Mouse (Mus musculus) cerebellum, adult 11-12 months (tissue): ENCODE measurements around the gene Gxylt2.

Source experiments
- DNase-seq: peaks from one replicate; pipeline ENCODE4 v3.0.0; 2022

The Gxylt2 gene

GRCm38 (mm10) chr6:100716817-100717216 is 12.3 kb downstream of the Gxylt2 start:
- DNase-seq, result no peak

DNA sequence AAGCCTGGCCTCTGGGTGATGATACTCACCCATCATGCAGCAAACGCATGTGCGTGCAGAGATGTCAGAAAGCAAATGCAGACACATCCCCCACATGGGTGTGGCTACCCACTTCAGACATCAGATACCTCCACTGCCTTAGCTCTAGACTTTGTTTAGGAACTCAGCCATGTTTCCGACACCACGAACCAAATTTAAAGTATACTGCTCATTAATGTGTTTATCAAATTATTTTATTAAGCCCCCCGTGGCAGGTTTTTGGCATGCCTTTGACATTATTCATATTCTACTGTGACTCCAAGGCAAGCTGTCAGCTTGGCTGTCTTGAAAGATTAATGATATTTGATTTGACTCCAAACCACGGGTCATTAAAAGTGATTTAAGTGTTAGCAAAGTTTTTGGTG is 15.6 kb downstream of the Gxylt2 start:
- DNase-seq, result no peak

- no peak for DNase-seq
Measured at GRCm38 (mm10) chr6:100720882-100721721, 16.6 kb downstream of the Gxylt2 start.

DNA sequence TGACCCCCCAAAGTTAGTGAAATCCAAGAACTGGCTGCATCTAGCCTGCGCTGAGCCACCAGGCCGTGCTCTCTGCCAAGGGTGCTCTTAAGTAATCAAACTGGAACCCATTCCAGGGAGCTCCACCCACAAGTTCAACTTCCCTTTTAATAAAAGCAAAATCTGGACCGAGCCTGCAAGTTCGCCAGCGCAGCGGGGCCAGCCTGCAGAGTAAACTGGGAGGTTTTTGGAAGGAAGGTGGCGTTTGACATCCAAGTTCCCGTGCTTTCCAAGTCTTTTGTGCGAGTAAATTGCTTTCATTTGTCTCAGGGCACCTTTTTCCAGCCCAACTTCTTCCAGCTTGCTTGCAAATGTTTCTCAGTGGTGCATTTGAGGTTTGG is 27.5 kb downstream of the Gxylt2 start:
- no peak for DNase-seq

DNA sequence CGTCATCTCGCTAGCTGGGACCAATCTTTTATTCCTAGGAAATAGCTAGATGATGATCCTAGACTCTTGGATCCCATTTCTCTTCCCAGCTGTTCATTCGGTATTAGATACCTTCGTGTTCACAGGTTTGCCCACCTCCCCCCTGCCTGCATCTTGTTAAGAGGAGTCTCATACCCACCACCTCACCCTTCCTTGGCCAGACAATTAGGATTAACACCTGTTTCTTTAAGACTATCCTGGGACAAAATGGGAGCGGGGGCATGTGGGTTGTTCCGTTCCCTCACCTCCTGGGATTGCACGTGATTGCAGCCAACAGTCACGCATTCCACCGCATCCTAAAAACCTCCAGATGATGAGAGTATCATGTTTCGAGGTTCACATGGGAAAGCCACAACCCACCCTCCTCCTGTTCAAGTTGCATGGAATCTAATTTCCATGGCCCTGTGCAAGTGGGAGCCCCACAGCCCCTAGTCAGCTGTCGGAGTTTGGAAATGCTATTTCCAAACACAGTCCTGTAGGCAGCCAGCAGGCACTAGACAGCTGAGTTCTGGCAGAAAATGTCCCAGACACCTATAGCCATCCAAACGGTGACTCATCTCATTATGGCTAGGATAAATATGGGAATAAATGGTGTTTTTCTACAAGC is 28.0 kb downstream of the Gxylt2 start:
- no peak for DNase-seq

DNA sequence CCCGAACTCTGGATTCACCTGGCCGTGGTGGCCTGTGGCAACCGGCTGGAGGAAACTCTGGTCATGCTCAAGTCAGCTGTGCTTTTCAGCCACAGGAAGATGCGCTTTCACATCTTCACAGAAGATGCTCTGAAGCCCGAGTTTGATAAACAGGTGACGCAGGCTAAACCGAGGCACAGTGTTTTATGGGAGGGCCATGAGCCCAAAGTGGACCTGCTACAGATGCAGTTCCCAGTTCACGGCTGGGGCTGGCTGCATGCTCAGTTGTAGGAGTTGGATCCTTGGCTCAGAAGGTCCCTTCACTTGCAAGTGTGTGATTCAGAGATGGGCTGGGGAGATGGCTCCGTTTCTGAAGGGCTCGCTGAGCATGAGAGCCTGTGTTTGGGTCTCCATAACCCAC is 28.7 kb downstream of the Gxylt2 start:
- DNase-seq, result no peak

DNA sequence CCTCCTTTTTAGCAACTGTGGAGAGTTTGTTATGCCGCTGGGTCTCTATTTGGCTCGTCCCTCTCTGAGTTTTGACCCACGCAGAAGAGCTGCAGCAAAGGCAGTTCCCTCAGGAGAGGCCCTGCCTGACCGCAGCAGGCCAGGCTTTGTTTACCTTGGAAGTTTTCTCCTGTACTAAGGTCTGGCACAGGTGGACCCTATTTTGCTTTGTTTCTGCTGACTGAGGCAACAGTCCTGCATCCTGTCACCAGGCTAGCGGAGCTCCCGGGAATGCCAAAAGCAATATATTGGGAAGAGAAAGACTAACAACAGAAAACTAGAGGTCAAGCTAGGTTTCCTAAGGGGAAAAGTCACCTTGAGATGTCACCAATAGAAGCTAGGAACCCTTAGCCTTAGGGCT is 29.8 kb downstream of the Gxylt2 start:
- no peak for DNase-seq

- no peak for DNase-seq
Measured at GRCm38 (mm10) chr6:100758431-100759208, 54.1 kb downstream of the Gxylt2 start.

DNA sequence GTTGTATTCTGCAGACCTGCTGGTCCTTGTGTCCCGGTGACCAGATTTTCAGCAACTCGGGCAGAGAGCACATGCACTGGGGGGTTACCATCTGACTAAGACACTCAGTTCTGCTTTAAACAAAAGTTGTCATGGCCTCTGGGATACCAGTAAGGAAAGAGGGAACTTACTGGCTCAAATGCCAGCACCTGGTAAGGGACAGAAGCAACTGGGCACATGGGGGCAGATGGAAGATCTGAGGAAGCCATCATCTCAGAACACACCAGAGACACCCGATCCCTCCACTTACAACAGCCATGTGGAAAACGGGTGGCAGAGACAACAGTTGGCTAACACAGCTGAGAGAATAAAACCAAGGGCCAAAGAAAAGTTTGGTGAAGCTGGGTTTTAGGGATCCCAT is 63.2 kb downstream of the Gxylt2 start:
- DNase-seq, result no peak

DNA sequence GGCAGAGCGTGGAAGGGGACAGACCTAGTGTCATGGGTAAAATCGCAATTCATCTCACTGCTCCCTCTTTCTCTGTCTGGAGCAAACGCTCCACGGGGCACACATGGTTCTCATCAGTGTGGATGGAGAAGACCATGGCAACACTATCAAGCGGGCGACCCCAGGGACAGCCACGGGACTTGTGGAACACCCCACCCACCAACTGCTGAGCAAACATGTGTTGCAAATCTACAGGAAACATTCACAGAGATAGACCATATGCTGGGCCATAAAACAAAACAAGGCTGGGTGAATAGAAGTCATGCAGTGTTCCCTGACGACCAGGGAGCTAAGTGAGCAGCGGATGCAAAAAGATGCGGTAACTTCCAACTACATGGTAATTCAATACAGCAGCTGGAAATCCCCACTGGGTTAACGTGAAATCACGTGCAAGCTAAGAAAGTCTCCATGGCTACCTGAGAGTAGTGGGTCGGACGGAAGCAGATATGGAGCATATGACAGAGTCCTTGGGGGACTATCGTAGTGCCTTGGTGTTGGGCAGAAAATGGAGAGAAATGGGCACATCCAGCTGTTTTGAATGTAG is 71.5 kb downstream of the Gxylt2 start:
- no peak for DNase-seq

- DNase-seq, result no peak
Measured at GRCm38 (mm10) chr6:100778595-100778994, 74.1 kb downstream of the Gxylt2 start.

DNA sequence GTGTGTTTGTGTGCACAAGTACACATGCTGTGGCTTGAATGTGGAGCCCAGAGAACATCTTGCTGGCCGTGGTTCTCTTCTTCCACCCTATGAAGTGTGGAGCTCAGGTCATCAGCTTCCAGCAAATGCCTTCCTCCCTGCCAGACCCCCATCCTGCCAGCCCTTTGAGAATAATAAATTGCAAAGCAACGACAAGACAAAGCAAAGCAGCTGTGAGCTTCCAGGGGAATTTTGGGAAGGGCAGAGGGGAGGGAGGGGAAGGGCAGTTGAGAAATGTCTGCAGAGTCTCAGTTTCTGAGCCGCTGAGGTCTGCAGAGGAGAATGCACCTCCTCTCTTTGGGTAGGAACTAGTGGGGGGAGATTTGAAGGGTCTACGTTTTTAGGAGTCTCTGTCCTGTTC is 75.9 kb downstream of the Gxylt2 start:
- DNase-seq, result no peak

DNA sequence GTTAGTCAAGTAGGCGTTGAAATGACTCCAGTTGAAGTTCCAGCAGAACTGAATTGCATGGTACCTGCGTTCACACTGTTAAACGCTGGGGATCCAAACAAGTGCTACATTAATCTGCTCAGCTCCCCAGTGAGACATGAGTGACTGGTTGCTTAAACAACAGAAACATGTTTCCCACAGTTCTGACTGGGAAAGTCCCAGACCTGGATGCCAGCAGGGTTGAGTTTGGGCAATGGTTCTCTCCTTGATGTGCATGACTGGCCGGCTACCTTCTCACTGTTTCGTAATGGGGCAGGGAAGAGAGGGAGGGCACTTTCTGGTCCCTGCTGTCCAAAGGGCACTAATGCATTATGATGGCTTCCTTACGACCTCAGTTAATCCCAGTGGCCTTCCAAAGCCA is 77.1 kb downstream of the Gxylt2 start:
- no peak for DNase-seq

DNA sequence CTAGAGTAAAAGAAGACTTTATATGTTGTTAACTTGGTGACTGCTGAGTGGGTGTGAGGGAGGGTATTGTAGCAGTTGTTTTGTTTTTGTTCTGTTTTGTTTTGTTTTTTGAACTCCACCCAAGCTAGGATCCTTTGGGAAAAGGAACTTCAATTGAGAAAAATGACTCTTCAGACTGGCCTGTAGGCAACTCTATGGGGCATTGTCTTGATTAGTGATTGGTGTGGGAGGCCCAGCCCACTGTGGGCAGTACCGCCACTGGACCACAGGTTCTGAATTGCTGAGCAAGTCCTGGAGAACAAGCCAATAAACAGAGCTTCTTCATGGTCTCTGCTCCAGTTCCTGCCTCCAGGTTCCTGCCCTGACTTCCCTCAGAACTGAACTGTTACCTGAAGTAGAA is 83.2 kb downstream of the Gxylt2 start:
- DNase-seq, result no peak

GRCm38 (mm10) chr6:100789161-100789560 is 84.6 kb downstream of the Gxylt2 start:
- DNase-seq, result no peak

DNA sequence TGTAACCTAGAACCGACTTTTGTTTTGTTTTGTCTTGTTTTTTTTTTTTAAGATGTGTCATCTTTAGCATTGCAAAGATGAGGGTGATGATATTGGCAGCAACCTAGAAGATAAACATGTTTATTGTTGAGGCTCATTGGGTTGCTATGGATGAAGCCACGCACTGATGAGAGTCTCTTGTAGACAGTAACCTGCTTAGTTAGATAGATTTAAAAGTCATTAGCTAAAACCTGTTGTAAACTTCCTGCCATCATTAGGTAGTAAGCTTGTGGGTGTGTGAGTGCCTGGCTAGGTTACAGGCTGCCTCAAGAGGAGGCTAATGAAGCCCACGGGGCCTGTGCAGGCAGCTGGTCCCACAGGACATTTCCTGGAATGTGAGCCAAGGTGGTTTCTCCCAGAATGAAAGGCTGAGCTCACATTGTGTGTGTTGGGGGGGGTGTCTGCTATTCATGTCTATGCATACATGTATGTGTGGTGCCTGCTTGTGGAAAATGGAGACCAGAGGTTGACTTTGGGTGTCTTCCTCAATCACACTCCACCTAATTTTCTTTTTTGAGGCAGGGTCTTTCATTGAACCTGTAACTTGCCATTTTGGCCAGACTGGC is 87.6 kb downstream of the Gxylt2 start:
- no peak for DNase-seq

- no peak for DNase-seq
Measured at GRCm38 (mm10) chr6:100792973-100793769, 88.6 kb downstream of the Gxylt2 start.

- DNase-seq, result no peak
Measured at GRCm38 (mm10) chr6:100795797-100796196, 91.3 kb downstream of the Gxylt2 start.

- DNase-seq, result no peak
Measured at GRCm38 (mm10) chr6:100799290-100799689, 94.8 kb downstream of the Gxylt2 start.

DNA sequence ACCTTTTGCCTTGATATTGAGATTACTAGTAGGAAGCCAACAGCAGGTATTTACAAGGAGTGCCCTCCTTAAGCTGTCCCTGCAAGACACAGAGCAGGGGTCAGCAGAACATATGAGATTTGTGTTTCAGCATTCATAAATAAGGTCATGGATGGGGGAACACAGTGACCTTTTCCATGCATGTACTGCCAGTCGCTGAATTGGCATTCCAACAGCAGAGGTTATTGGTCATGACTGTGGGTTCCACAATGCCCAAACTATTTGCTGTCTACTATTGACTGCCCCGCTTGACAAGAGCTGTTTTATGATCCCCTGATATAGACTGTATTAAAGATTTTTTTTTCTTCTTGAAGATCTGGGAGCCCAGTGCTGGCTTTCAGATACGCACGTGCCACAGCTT is 95.2 kb downstream of the Gxylt2 start:
- no peak for DNase-seq

- peak; percentile 3 for DNase-seq
Measured at GRCm38 (mm10) chr6:100800497-100800955, 96.0 kb downstream of the Gxylt2 start.
